Mouse (Mus musculus): ENCODE results near the gene Lnpep. TPM values are rescaled to one million over a fixed set of nuclear protein-coding genes. Genes with fewer than 3 reads are reported as not detected.
"Not testable (repeated sequence)": the region's sequence is repeated elsewhere in the genome, so short reads cannot be mapped to it uniquely, and the experiment has no call there.

Gene Lnpep
- 10 to 100 TPM; 51.2 to 57.0 TPM for total RNA-seq (2021)
- long read RNA-seq, experiment 1, full-length matches to known transcripts: 1 of 6 reads
- long read RNA-seq, experiment 1, partial matches to known transcripts: 1 of 6 reads
- long read RNA-seq, experiment 1, other reads (novel, unspliced or antisense): 4 of 6 reads
- long read RNA-seq, experiment 2, partial matches to known transcripts: 0 of 16 reads
- long read RNA-seq, experiment 2, other reads (novel, unspliced or antisense): 16 of 16 reads

GRCm38 (mm10) chr17:17624957-17625586 is at the start of gene Lnpep:
Gene Lnpep, minus strand, starts transcription at chr17:17625050.
- DNase-seq (ENCODE audit: low spot score): peak; percentile 94

GRCm38 (mm10) chr17:17655829-17656176 is 31.0 kb upstream of the Lnpep start:
- DNase-seq (ENCODE audit: low spot score): no peak

- DNase-seq (ENCODE audit: low spot score): no peak
Observed at GRCm38 (mm10) chr17:17654997-17655828, 30.4 kb upstream of the Lnpep start.

- no peak for DNase-seq (ENCODE audit: low spot score)
Observed at GRCm38 (mm10) chr17:17652570-17652969, 27.7 kb upstream of the Lnpep start.

GRCm38 (mm10) chr17:17645738-17646137 is 20.9 kb upstream of the Lnpep start:
- peak; percentile 60 for DNase-seq (ENCODE audit: low spot score)

- no peak for DNase-seq (ENCODE audit: low spot score)
Observed at GRCm38 (mm10) chr17:17637387-17637786, 12.5 kb upstream of the Lnpep start.

GRCm38 (mm10) chr17:17636147-17636546 is 11.3 kb upstream of the Lnpep start:
- DNase-seq (ENCODE audit: low spot score): no peak

GRCm38 (mm10) chr17:17634033-17634432 is 9.2 kb upstream of the Lnpep start:
- DNase-seq (ENCODE audit: low spot score): no peak

GRCm38 (mm10) chr17:17631985-17632384 is 7.1 kb upstream of the Lnpep start:
- no peak for DNase-seq (ENCODE audit: low spot score)

- DNase-seq (ENCODE audit: low spot score): not testable (repeated sequence)
Observed at GRCm38 (mm10) chr17:17628237-17628879, 3.5 kb upstream of the Lnpep start.

GRCm38 (mm10) chr17:17627558-17627957 is 2.7 kb upstream of the Lnpep start:
- no peak for DNase-seq (ENCODE audit: low spot score)

- DNase-seq (ENCODE audit: low spot score): no peak
Observed at GRCm38 (mm10) chr17:17625887-17626679, 1.2 kb upstream of the Lnpep start.

- DNase-seq (ENCODE audit: low spot score): peak; percentile 93
Observed at GRCm38 (mm10) chr17:17624421-17624956, 361 bp downstream of the Lnpep start.

- DNase-seq (ENCODE audit: low spot score): peak; percentile 84
Observed at GRCm38 (mm10) chr17:17623890-17624420, 895 bp downstream of the Lnpep start.

- no peak for DNase-seq (ENCODE audit: low spot score)
Observed at GRCm38 (mm10) chr17:17623221-17623889, 1.5 kb downstream of the Lnpep start.

- DNase-seq (ENCODE audit: low spot score): no peak
Observed at GRCm38 (mm10) chr17:17622576-17622975, 2.3 kb downstream of the Lnpep start.

- no peak for DNase-seq (ENCODE audit: low spot score)
Observed at GRCm38 (mm10) chr17:17621586-17621985, 3.3 kb downstream of the Lnpep start.

- DNase-seq (ENCODE audit: low spot score): no peak
Observed at GRCm38 (mm10) chr17:17618463-17618862, 6.4 kb downstream of the Lnpep start.

- DNase-seq (ENCODE audit: low spot score): no peak
Observed at GRCm38 (mm10) chr17:17617440-17618204, 7.2 kb downstream of the Lnpep start.
